Mouse (Mus musculus) neutrophil, adult 5-6 weeks (primary cell): ENCODE measurements around the gene Vmn2r34. TPM values are rescaled to one million over a fixed set of nuclear protein-coding genes. Genes with fewer than 3 reads are reported as not detected.
"Not testable (repeated sequence)": the region's sequence is repeated elsewhere in the genome, so short reads cannot be mapped to it uniquely, and the experiment has no call there.

Experiments used
- ATAC-seq: fragments of 151-379, 151-347 bp; 2 replicates; pipeline ENCODE4 v1.8.0; 2017; ENCODE audit warnings: mild to moderate bottlenecking, moderate TSS enrichment; ENCODE audit not compliant: insufficient number of reproducible peaks, poor library complexity, low FRiP score, severe bottlenecking; ENCODE audit errors: extremely low read depth
- total RNA-seq: library from RNA; stranded (forward); fragments of 200-1000 nt; gene quantifications from 2 replicates; pipeline ENCODE4 v1.2.3, GENCODE M21; 2017

The Vmn2r34 gene
- not detected in 2 replicates for total RNA-seq

GRCm38 (mm10) chr7:7689413-7689812 is at the start of gene Vmn2r34:
Gene Vmn2r34 (minus strand): TSS chr7:7689513.
- ATAC-seq, result not testable (repeated sequence)

- ATAC-seq, result not testable (repeated sequence)
Measured at GRCm38 (mm10) chr7:7674032-7674431, 15.3 kb downstream of the Vmn2r34 start.

Other genes with a start within 250 kb of the Vmn2r34 start
- gene Vmn2r32, start 209.5 kb downstream of the Vmn2r34 start, total RNA-seq, result not detected in 2 replicates
- not detected in 2 replicates for gene Vmn2r33, start 122.7 kb downstream of the Vmn2r34 start, total RNA-seq
- gene Vmn2r35, start 130.4 kb upstream of the Vmn2r34 start, total RNA-seq, result not detected in 2 replicates
- 0.12 TPM in 1 of 2 replicates, not detected in the other for gene Vmn2r36, start 213.0 kb upstream of the Vmn2r34 start, total RNA-seq